Mouse (Mus musculus): Measurements from ENCODE around the gene Pxdn. TPM values are rescaled to one million over a fixed set of nuclear protein-coding genes. Genes with fewer than 3 reads are reported as not detected.

Pxdn gene
- total and polyA plus RNA-seq, 3 experiments: 28.7 to 69.4 (median 41.0) TPM

DNA sequence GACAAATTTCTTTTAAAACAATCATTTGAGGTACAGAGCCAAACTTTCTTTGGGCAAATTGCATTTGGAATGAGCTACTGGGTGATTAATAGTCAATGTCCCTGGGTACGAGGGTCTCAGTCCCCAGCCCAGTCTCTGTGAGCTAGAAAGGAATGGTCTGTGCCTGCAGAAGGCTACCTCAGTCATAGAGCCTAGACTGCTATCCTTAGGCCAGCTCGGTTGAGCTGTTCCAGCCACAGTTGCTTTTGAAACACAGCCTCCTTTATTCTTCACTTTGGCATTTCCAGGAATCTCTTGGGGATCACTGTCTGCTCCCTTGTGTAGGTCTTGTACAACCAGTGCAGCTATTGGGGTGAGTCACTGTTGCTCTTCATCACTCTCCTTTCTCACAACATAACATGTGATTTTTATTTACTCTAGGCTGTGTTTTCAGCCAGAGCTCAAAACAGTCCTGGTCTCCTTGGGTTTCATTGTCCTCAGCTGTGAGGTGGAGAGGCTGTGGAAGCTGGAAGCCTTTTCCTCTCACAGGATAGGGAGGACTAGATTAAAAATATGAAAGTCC lies 86.9 kb downstream of the Pxdn start:
- Histone ChIP-seq H3K4me1 (ENCODE audit: control insufficient read depth, insufficient read depth, low read length) (peaks cover 10% of the 10 kb centered on the region), H3K9ac (ENCODE audit: low read depth, low read length) (no peak overlapping the region), H3K27ac (peak overlapping the region; percentile 42), H3K4me3 (no peak overlapping the region), H3K27me3 (ENCODE audit: control insufficient read depth, insufficient read depth, low read length) (no peaks in the 10 kb centered on the region), H3K36me3 (ENCODE audit: control insufficient read depth, insufficient read depth, low read length) (no peaks in the 10 kb centered on the region), H3K79me2 (replicated peaks; ENCODE audit: control insufficient read depth, insufficient read depth, low read length) (no peaks in the 10 kb centered on the region)
- intact Hi-C loops (cut with DNase I): loop anchor here (5.0 kb wide), 1 partner anchor 97 kb away; no protein-coding TSS in a partner anchor
- TF ChIP-seq CTCF (IDR thresholded peaks at IDR 0.05): no peak
- no peak for TF ChIP-seq EP300 (IDR thresholded peaks at IDR 0.05; ENCODE audit: insufficient read depth, low read depth, low read length)
- TF ChIP-seq POLR2A (IDR thresholded peaks at IDR 0.05; ENCODE audit: insufficient read depth, low read depth, low read length): no peak
- DNase-seq: peak in 1 of 2 experiments; percentile 42
- 50% methylated on average over 2 of the region's 2 CpGs for whole genome bisulfite sequencing

- H3K4me1 ChIP-seq (ENCODE audit: control insufficient read depth, insufficient read depth, low read length): peaks cover 11% of the 10 kb centered on the region
- no peaks in the 10 kb centered on the region for H3K36me3 ChIP-seq (ENCODE audit: control insufficient read depth, insufficient read depth, low read length)
- no peak overlapping the region for H3K27ac ChIP-seq
- TF ChIP-seq EP300 (IDR thresholded peaks at IDR 0.05; ENCODE audit: insufficient read depth, low read depth, low read length) (no peak), CTCF (IDR thresholded peaks at IDR 0.05) (no peak)
- H3K79me2 ChIP-seq (replicated peaks; ENCODE audit: control insufficient read depth, insufficient read depth, low read length): no peaks in the 10 kb centered on the region
- no peak overlapping the region for H3K4me3 ChIP-seq
- no peak overlapping the region for H3K9ac ChIP-seq (ENCODE audit: low read depth, low read length)
- H3K27me3 ChIP-seq (ENCODE audit: control insufficient read depth, insufficient read depth, low read length): no peaks in the 10 kb centered on the region
- peak in 1 of 2 experiments; percentile 12 for DNase-seq
- intact Hi-C loops (cut with DNase I): no loop called here
- WGBS: 47% methylated on average over 3 of the region's 3 CpGs
Measured at GRCm38 (mm10) chr12:30027721-30028340, 90.4 kb downstream of the Pxdn start.

DNA sequence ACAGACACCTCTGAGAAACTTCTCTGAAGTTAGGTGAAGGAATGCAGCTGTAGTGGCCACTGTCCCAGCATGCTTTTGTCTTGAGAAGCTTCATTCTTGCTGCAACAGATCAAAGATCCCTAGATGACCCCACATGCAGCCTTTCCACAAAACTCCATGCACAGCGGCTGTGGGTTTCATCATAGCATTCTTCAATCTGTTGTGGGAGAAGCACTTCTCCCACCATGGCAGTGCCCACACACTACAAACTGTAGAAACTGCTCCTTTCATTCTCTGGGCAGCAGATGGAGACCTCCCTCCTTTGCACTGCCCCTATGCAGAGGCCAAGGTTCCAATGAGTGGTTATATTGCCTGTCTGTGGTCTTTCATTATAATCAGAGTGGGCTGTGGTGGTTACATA lies 91.7 kb downstream of the Pxdn start:
- Histone ChIP-seq H3K36me3 (ENCODE audit: control insufficient read depth, insufficient read depth, low read length) (no peaks in the 10 kb centered on the region), H3K4me3 (no peak overlapping the region), H3K4me1 (ENCODE audit: control insufficient read depth, insufficient read depth, low read length) (peaks cover 6% of the 10 kb centered on the region), H3K79me2 (replicated peaks; ENCODE audit: control insufficient read depth, insufficient read depth, low read length) (no peaks in the 10 kb centered on the region), H3K27ac (no peak overlapping the region), H3K9ac (ENCODE audit: low read depth, low read length) (no peak overlapping the region), H3K27me3 (ENCODE audit: control insufficient read depth, insufficient read depth, low read length) (no peaks in the 10 kb centered on the region)
- DNase-seq: no peak
- intact Hi-C loops (cut with DNase I): no loop called here
- TF ChIP-seq CTCF (IDR thresholded peaks at IDR 0.05) (no peak), POLR2A (IDR thresholded peaks at IDR 0.05; ENCODE audit: insufficient read depth, low read depth, low read length) (no peak), EP300 (IDR thresholded peaks at IDR 0.05; ENCODE audit: insufficient read depth, low read depth, low read length) (no peak)
- 90% methylated on average over 1 of the region's 1 CpGs for WGBS

- Histone ChIP-seq H3K36me3 (ENCODE audit: control insufficient read depth, insufficient read depth, low read length) (no peaks in the 10 kb centered on the region), H3K9ac (ENCODE audit: low read depth, low read length) (no peak overlapping the region), H3K4me3 (no peak overlapping the region), H3K27ac (no peak overlapping the region), H3K27me3 (ENCODE audit: control insufficient read depth, insufficient read depth, low read length) (no peaks in the 10 kb centered on the region), H3K79me2 (replicated peaks; ENCODE audit: control insufficient read depth, insufficient read depth, low read length) (no peaks in the 10 kb centered on the region), H3K4me1 (ENCODE audit: control insufficient read depth, insufficient read depth, low read length) (peaks cover 3% of the 10 kb centered on the region; the same call in 1 of the 2 replicates)
- DNase-seq: peak in 1 of 2 experiments; percentile 11
- intact Hi-C loops (cut with DNase I): no loop called here
- no peak for TF ChIP-seq POLR2A (IDR thresholded peaks at IDR 0.05; ENCODE audit: insufficient read depth, low read depth, low read length)
- no peak for TF ChIP-seq CTCF (IDR thresholded peaks at IDR 0.05)
- no peak for TF ChIP-seq EP300 (IDR thresholded peaks at IDR 0.05; ENCODE audit: insufficient read depth, low read depth, low read length)
- 39% methylated on average over 5 of the region's 5 CpGs for WGBS
Measured at GRCm38 (mm10) chr12:30030571-30030970, 93.2 kb downstream of the Pxdn start.

DNA sequence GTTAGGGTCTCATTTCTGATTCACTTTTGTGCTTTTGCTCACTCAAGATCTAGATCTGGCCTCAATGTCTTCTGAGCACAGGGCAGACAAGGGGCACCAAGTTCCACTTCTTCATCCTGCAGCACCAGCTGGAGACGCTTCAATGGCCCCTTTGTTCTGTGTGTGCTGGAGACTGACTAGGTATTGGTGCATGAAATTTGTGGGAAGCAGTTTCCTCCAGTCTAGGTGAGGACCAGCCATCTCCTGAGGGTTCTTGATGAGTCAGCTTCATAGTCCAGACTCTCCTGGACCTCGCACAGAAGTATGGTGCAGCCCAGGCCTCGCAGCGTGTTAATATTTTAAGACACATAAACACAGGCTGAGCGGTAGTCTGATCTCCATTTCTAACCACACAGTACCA lies 97.3 kb downstream of the Pxdn start:
- Histone ChIP-seq H3K4me3 (no peak overlapping the region), H3K36me3 (ENCODE audit: control insufficient read depth, insufficient read depth, low read length) (no peaks in the 10 kb centered on the region), H3K9ac (ENCODE audit: low read depth, low read length) (no peak overlapping the region), H3K27me3 (ENCODE audit: control insufficient read depth, insufficient read depth, low read length) (no peaks in the 10 kb centered on the region), H3K79me2 (replicated peaks; ENCODE audit: control insufficient read depth, insufficient read depth, low read length) (no peaks in the 10 kb centered on the region), H3K27ac (no peak overlapping the region), H3K4me1 (ENCODE audit: control insufficient read depth, insufficient read depth, low read length) (peaks cover 9% of the 10 kb centered on the region; the same call in 1 of the 2 replicates)
- TF ChIP-seq POLR2A (IDR thresholded peaks at IDR 0.05; ENCODE audit: insufficient read depth, low read depth, low read length): no peak
- no peak for TF ChIP-seq CTCF (IDR thresholded peaks at IDR 0.05)
- TF ChIP-seq EP300 (IDR thresholded peaks at IDR 0.05; ENCODE audit: insufficient read depth, low read depth, low read length): no peak
- WGBS: 91% methylated on average over 5 of the region's 5 CpGs
- intact Hi-C loops (cut with DNase I): no loop called here
- DNase-seq: peak in 1 of 2 experiments; percentile 12

DNA sequence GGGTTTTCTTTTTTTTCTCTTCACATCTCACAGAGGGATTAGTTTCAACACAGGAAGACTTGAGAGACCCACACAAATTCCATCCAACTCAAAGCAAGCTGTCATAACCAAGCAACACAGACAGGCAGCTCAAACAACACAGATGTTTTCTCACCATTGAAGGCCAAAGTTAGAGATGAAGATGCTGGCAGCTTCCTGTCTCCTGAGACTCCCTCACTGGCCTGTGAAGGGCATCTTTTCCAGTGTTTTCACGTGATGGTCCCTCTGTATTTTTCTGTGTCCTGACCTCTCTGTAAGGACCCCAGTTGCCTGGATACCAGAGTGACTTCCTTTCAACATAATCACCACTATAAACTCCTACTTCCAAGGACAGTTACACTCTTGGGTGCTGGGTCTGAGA lies 98.0 kb downstream of the Pxdn start:
- H3K36me3 ChIP-seq (ENCODE audit: control insufficient read depth, insufficient read depth, low read length): no peaks in the 10 kb centered on the region
- no peak overlapping the region for H3K9ac ChIP-seq (ENCODE audit: low read depth, low read length)
- intact Hi-C loops (cut with DNase I): no loop called here
- peaks cover 8% of the 10 kb centered on the region; the same call in 1 of the 2 replicates for H3K4me1 ChIP-seq (ENCODE audit: control insufficient read depth, insufficient read depth, low read length)
- 36% methylated on average over 1 of the region's 1 CpGs for WGBS
- H3K27me3 ChIP-seq (ENCODE audit: control insufficient read depth, insufficient read depth, low read length): no peaks in the 10 kb centered on the region
- H3K79me2 ChIP-seq (replicated peaks; ENCODE audit: control insufficient read depth, insufficient read depth, low read length): no peaks in the 10 kb centered on the region
- H3K4me3 ChIP-seq: no peak overlapping the region
- DNase-seq: peak; percentile 24 to 60
- H3K27ac ChIP-seq: no peak overlapping the region
- TF ChIP-seq POLR2A (IDR thresholded peaks at IDR 0.05; ENCODE audit: insufficient read depth, low read depth, low read length) (no peak), CTCF (IDR thresholded peaks at IDR 0.05) (no peak), EP300 (IDR thresholded peaks at IDR 0.05; ENCODE audit: insufficient read depth, low read depth, low read length) (no peak)

All from heart, adult 2 months (tissue).